Mouse (Mus musculus): ENCODE results near the gene Slc8b1. TPM values are rescaled to one million over a fixed set of nuclear protein-coding genes. Genes with fewer than 3 reads are reported as not detected.
A peak's percentile ranks its signal among the peaks of the same experiment; 100 is the strongest.

The Slc8b1 gene
- 2.8 and 4.4 TPM in 2 replicates for polyA plus RNA-seq (2015; fragmentation: Nextera tagmentation; extraction: Ambion mirVana)

- Histone ChIP-seq H3K27ac (replicated peaks) (no peak within 1 kb of the TSS), H3K36me3 (no peaks in the 10 kb centered on the region), H3K4me2 (peak within 1 kb of the TSS; percentile 72), H3K4me1 (peaks cover 38% of the 10 kb centered on the region), H3K9me3 (replicated peaks) (no peaks in the 10 kb centered on the region), H3K4me3 (replicated peaks) (peak within 1 kb of the TSS; percentile 48), H3K9ac (replicated peaks) (peak within 1 kb of the TSS; percentile 33), H3K27me3 (replicated peaks) (no peaks in the 10 kb centered on the region; the same call in 1 of the 2 replicates)
- peak; percentile 85 for ATAC-seq (ENCODE audit: low FRiP score)
- WGBS: under 1% methylated on average over 36 of the region's 36 CpGs
These were observed at the start of gene Slc8b1 for GRCm38 (mm10) chr5:120510982-120511642. Gene Slc8b1, plus strand, starts transcription at chr5:120511168.

- WGBS: 75% methylated on average over 15 of the region's 15 CpGs
- Histone ChIP-seq H3K4me2 (no peak overlapping the region), H3K27ac (replicated peaks) (no peak overlapping the region), H3K9me3 (replicated peaks) (0 out of 2 replicates have a peak, but pooled peaks cover 2% of the 10 kb centered on the region), H3K9ac (replicated peaks) (no peak overlapping the region), H3K4me1 (peaks cover 5% of the 10 kb centered on the region; the same call in 1 of the 2 replicates), H3K36me3 (no peaks in the 10 kb centered on the region), H3K27me3 (replicated peaks) (0 out of 2 replicates have a peak, but pooled peaks cover 3% of the 10 kb centered on the region), H3K4me3 (replicated peaks) (no peak overlapping the region)
- no peak for ATAC-seq (ENCODE audit: low FRiP score)
These were observed 49.1 kb upstream of the Slc8b1 start for GRCm38 (mm10) chr5:120461902-120462301.

- Histone ChIP-seq H3K27ac (replicated peaks) (no peak overlapping the region), H3K36me3 (no peaks in the 10 kb centered on the region), H3K9me3 (replicated peaks) (0 out of 2 replicates have a peak, but pooled peaks cover 2% of the 10 kb centered on the region), H3K9ac (replicated peaks) (no peak overlapping the region), H3K4me3 (replicated peaks) (no peak overlapping the region), H3K27me3 (replicated peaks) (0 out of 2 replicates have a peak, but pooled peaks cover 3% of the 10 kb centered on the region), H3K4me1 (peaks cover 7% of the 10 kb centered on the region; the same call in 1 of the 2 replicates), H3K4me2 (no peak overlapping the region)
- 81% methylated on average over 4 of the region's 4 CpGs for WGBS
- ATAC-seq (ENCODE audit: low FRiP score): no peak
These were observed 46.6 kb upstream of the Slc8b1 start for GRCm38 (mm10) chr5:120464321-120464720.

GRCm38 (mm10) chr5:120465062-120465461 lies 45.9 kb upstream of the Slc8b1 start:
- WGBS: 45% methylated on average over 5 of the region's 5 CpGs
- Histone ChIP-seq H3K36me3 (no peaks in the 10 kb centered on the region), H3K9ac (replicated peaks) (no peak overlapping the region), H3K27ac (replicated peaks) (no peak overlapping the region), H3K4me2 (no peak overlapping the region), H3K4me3 (replicated peaks) (no peak overlapping the region), H3K9me3 (replicated peaks) (0 out of 2 replicates have a peak, but pooled peaks cover 2% of the 10 kb centered on the region), H3K4me1 (peaks cover 7% of the 10 kb centered on the region; the same call in 1 of the 2 replicates), H3K27me3 (replicated peaks) (0 out of 2 replicates have a peak, but pooled peaks cover 3% of the 10 kb centered on the region)
- ATAC-seq (ENCODE audit: low FRiP score): no peak

- no peaks in the 10 kb centered on the region for H3K36me3 ChIP-seq
- 89% methylated on average over 6 of the region's 6 CpGs for WGBS
- H3K4me1 ChIP-seq: peaks cover 7% of the 10 kb centered on the region; the same call in 1 of the 2 replicates
- no peak overlapping the region for H3K4me2 ChIP-seq
- H3K9me3 ChIP-seq (replicated peaks): 0 out of 2 replicates have a peak, but pooled peaks cover 2% of the 10 kb centered on the region
- no peak overlapping the region for H3K27ac ChIP-seq (replicated peaks)
- H3K4me3 ChIP-seq (replicated peaks): no peak overlapping the region
- no peak for ATAC-seq (ENCODE audit: low FRiP score)
- 0 out of 2 replicates have a peak, but pooled peaks cover 3% of the 10 kb centered on the region for H3K27me3 ChIP-seq (replicated peaks)
- H3K9ac ChIP-seq (replicated peaks): no peak overlapping the region
These were observed 45.1 kb upstream of the Slc8b1 start for GRCm38 (mm10) chr5:120465860-120466259.

GRCm38 (mm10) chr5:120467026-120467425 lies 43.9 kb upstream of the Slc8b1 start:
- no peak for ATAC-seq (ENCODE audit: low FRiP score)
- Histone ChIP-seq H3K9me3 (replicated peaks) (0 out of 2 replicates have a peak, but pooled peaks cover 2% of the 10 kb centered on the region), H3K36me3 (no peaks in the 10 kb centered on the region), H3K9ac (replicated peaks) (no peak overlapping the region; the same call in 1 of the 2 replicates), H3K27me3 (replicated peaks) (no peaks in the 10 kb centered on the region), H3K27ac (replicated peaks) (peak overlapping the region; percentile 5; the same call in 1 of the 2 replicates), H3K4me2 (peak overlapping the region; percentile 48), H3K4me3 (replicated peaks) (peak overlapping the region; percentile 35), H3K4me1 (peaks cover 7% of the 10 kb centered on the region; the same call in 1 of the 2 replicates)
- 11% methylated on average over 4 of the region's 4 CpGs for WGBS

- H3K27me3 ChIP-seq (replicated peaks): no peaks in the 10 kb centered on the region
- WGBS: 77% methylated on average over 5 of the region's 5 CpGs
- H3K27ac ChIP-seq (replicated peaks): no peak overlapping the region
- H3K4me1 ChIP-seq: peaks cover 7% of the 10 kb centered on the region; the same call in 1 of the 2 replicates
- no peak for ATAC-seq (ENCODE audit: low FRiP score)
- H3K36me3 ChIP-seq: no peaks in the 10 kb centered on the region
- H3K4me2 ChIP-seq: no peak overlapping the region
- 0 out of 2 replicates have a peak, but pooled peaks cover 2% of the 10 kb centered on the region for H3K9me3 ChIP-seq (replicated peaks)
- H3K9ac ChIP-seq (replicated peaks): no peak overlapping the region
- no peak overlapping the region for H3K4me3 ChIP-seq (replicated peaks)
These were observed 42.6 kb upstream of the Slc8b1 start for GRCm38 (mm10) chr5:120468336-120468735.

- Histone ChIP-seq H3K36me3 (no peaks in the 10 kb centered on the region), H3K4me3 (replicated peaks) (no peak overlapping the region), H3K27me3 (replicated peaks) (no peaks in the 10 kb centered on the region), H3K4me2 (no peak overlapping the region), H3K9me3 (replicated peaks) (0 out of 2 replicates have a peak, but pooled peaks cover 2% of the 10 kb centered on the region), H3K9ac (replicated peaks) (no peak overlapping the region), H3K27ac (replicated peaks) (no peak overlapping the region), H3K4me1 (peaks cover 7% of the 10 kb centered on the region; the same call in 1 of the 2 replicates)
- ATAC-seq (ENCODE audit: low FRiP score): no peak
- 92% methylated on average over 6 of the region's 6 CpGs for WGBS
These were observed 42.1 kb upstream of the Slc8b1 start for GRCm38 (mm10) chr5:120468830-120469229.

GRCm38 (mm10) chr5:120471538-120471937 lies 39.4 kb upstream of the Slc8b1 start:
- ATAC-seq (ENCODE audit: low FRiP score): no peak
- 50% methylated on average over 4 of the region's 4 CpGs for WGBS
- no peak overlapping the region for H3K4me3 ChIP-seq (replicated peaks)
- H3K4me1 ChIP-seq: peaks cover 6% of the 10 kb centered on the region; the same call in 1 of the 2 replicates
- H3K9ac ChIP-seq (replicated peaks): no peak overlapping the region
- H3K27me3 ChIP-seq (replicated peaks): 0 out of 2 replicates have a peak, but pooled peaks cover 4% of the 10 kb centered on the region
- H3K4me2 ChIP-seq: no peak overlapping the region
- H3K27ac ChIP-seq (replicated peaks): no peak overlapping the region
- H3K36me3 ChIP-seq: no peaks in the 10 kb centered on the region
- no peaks in the 10 kb centered on the region for H3K9me3 ChIP-seq (replicated peaks)

- Histone ChIP-seq H3K4me1 (no peaks in the 10 kb centered on the region), H3K4me3 (replicated peaks) (no peak within 1 kb of the TSS), H3K4me2 (no peak within 1 kb of the TSS), H3K9me3 (replicated peaks) (no peaks in the 10 kb centered on the region), H3K27ac (replicated peaks) (no peak within 1 kb of the TSS), H3K36me3 (no peaks in the 10 kb centered on the region), H3K9ac (replicated peaks) (no peak within 1 kb of the TSS), H3K27me3 (replicated peaks) (0 out of 2 replicates have a peak, but pooled peaks cover 4% of the 10 kb centered on the region)
- 80% methylated on average over 8 of the region's 8 CpGs for WGBS
- ATAC-seq (ENCODE audit: low FRiP score): no peak
These were observed 38.2 kb upstream of the Slc8b1 start, which contains the start of gene Sdsl for GRCm38 (mm10) chr5:120472770-120473169. Gene Sdsl, minus strand, starts transcription at chr5:120472810.

GRCm38 (mm10) chr5:120473361-120473760 lies 37.6 kb upstream of the Slc8b1 start:
- WGBS: 95% methylated on average over 2 of the region's 2 CpGs
- Histone ChIP-seq H3K36me3 (no peaks in the 10 kb centered on the region), H3K4me1 (no peaks in the 10 kb centered on the region), H3K27me3 (replicated peaks) (0 out of 2 replicates have a peak, but pooled peaks cover 4% of the 10 kb centered on the region), H3K9ac (replicated peaks) (no peak overlapping the region), H3K4me2 (no peak overlapping the region), H3K4me3 (replicated peaks) (no peak overlapping the region), H3K9me3 (replicated peaks) (no peaks in the 10 kb centered on the region), H3K27ac (replicated peaks) (no peak overlapping the region)
- no peak for ATAC-seq (ENCODE audit: low FRiP score)

Measured in neural tube, embryonic 15.5 days (tissue).